Mouse (Mus musculus) C2C12 (cell line): ENCODE measurements around the gene Kank1.

Experiments
- CTCF ChIP-seq: IDR thresholded peaks from one replicate; pipeline ENCODE4 v1.5.1; 2011; ENCODE audit not compliant: control insufficient read depth, insufficient read depth, insufficient read length
- MAX ChIP-seq: IDR thresholded peaks from one replicate; pipeline ENCODE4 v1.6.1; 2011; ENCODE audit warnings: mild to moderate bottlenecking, control low read depth
- MYOD1 ChIP-seq: IDR thresholded peaks from one replicate; pipeline ENCODE4 v1.6.1; 2011; ENCODE audit warnings: low read depth; ENCODE audit not compliant: control insufficient read depth, insufficient read length
- USF1 ChIP-seq: IDR thresholded peaks from one replicate; pipeline ENCODE4 v1.6.1; 2011; ENCODE audit warnings: low read depth, mild to moderate bottlenecking, control low read depth, moderate library complexity

- TF ChIP-seq MAX: no peak
- TF ChIP-seq CTCF: no peak
- no peak for TF ChIP-seq MYOD1
- TF ChIP-seq USF1: no peak
These were observed 14.7 kb upstream of the Kank1 start for GRCm38 (mm10) chr19:25221964-25222640.
